Mouse (Mus musculus): Measurements from ENCODE around the gene Tbcd. TPM values are rescaled to one million over a fixed set of nuclear protein-coding genes. Genes with fewer than 3 reads are reported as not detected.

Tbcd gene
- 10 to 100 TPM; 27.9 to 36.7 TPM for total RNA-seq (2021)
- long read RNA-seq, experiment 1, partial matches to known transcripts = 1 of 1 reads
- long read RNA-seq, experiment 1, other reads (novel, unspliced or antisense) = 0 of 1 reads
- long read RNA-seq, experiment 2, full-length matches to known transcripts = 2 of 16 reads
- long read RNA-seq, experiment 2, partial matches to known transcripts = 13 of 16 reads
- long read RNA-seq, experiment 2, other reads (novel, unspliced or antisense) = 1 of 16 reads

DNA sequence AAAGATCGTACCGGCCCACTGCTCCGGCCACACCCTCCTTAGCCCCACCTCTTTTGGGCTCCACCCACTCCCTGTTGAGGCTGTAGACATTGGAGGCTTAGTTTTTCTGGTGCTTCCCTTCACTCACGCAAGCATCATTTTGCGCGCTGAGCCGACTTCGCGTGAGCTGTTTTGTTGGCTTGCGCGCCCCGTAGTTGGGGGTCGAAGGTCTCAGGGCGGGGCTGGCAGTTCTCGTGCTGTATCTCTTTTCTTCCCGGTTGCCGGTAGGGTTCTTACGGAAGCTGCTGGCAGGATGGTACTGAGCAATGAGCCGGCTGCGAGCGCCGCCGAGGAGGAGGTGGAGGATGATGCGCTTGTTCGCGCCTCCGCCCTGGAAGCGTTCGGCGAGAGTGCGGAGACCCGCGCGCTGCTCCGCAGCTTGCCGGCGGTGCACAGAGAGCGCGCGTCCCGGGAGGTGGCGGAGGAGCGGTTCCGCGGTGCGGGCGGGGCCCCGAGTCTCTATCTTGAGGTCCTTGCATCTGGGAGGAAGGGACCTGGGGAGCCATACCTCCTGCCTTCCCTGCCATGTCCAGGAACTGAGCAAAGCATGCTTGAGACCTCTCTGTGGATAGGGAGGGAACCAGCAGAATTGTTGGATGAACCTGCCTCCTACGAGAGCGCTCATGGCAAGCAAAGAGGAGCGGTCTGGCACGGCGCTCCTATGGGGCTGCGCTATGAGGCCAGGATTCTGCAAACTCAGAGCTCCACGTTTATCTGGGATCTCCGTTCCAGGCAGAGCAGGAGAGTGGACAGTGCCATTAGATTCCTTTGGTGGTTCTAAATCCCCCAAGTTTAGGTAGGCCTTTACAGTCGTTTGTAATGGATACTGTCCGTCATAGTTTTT is at the start of gene Tbcd:
Gene Tbcd, plus strand, starts transcription at position 197 of the 883 bp plus-strand sequence.
- peak; percentile 97 to 98 for DNase-seq (ENCODE audit: low spot score in 2 of 2)

DNA sequence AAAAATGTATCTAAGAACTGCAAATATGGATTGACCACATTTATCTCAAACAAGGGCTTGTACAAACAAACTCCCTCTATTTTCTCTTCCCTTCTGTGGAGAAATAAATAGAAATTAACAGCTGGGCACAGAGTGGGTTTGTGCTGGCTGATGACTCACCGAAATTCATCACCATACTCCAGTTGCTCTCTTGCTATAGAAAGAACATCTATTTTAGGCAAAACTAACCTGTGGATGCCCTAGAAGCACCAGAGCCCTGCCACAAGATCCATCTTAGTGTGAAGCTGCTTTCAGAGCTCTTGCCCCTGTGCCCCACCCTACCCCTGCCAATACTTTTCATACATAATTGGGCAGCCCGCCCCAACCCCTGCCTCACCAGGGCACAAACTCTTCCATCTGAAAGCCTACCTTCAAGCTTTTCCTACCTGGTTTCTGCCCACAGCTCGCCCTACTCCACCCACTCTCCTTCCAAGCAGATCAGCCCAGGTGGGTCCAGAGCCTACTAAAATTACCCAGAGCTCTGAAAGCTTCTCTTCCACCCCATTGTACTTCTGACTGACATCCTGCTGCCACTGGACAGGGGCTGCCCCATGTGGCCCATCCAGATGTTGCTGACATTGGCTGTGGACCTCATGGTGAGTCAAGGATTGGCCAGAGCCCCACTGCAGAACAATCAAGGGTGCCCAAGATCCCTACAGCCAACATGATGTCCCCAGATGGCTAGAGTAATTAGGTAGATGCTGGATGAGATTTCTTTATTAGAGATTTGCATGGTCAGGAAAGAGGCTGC is 44.2 kb upstream of the Tbcd start:
- no peak for DNase-seq (ENCODE audit: low spot score in 2 of 2)

DNA sequence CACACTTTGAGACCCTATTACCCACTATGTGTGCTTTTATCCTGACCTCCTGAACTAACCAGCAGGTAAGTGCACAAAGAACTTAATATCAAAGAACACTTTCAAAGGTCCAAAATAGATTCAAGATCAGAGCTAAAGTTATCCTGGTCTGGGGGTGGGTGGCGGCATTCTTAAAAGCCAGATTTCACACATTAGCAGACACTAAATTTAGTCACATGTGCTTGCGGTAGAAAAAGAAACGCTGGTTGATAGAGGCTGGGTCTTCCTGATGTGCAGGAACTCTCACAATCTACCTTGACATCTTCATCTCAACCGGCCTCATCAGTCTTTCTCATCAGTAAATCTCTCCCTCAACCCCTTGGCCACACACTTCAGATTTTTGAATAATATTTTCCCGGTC is 37.0 kb upstream of the Tbcd start:
- DNase-seq (ENCODE audit: low spot score in 2 of 2) = no peak

DNA sequence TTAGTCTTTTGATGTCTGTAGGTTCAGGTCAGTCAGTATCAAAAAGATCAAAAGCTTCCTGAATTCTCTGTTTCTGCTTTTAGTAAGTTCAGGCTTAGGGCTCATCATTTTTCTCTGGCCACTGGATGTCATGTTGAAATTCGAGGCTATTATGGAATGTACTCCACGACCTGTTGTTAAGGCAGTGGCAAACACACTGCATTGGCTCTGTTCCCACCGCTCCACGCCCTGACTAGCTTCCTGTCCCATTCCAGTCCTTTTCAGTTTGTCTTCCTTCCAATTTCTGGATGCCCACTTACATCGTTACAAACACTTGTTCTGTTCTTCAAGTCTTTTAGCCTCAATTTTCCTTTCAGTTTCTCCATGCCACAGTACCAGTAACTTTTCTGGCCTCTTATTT is 36.4 kb upstream of the Tbcd start:
- no peak for DNase-seq (ENCODE audit: low spot score in 2 of 2)

DNA sequence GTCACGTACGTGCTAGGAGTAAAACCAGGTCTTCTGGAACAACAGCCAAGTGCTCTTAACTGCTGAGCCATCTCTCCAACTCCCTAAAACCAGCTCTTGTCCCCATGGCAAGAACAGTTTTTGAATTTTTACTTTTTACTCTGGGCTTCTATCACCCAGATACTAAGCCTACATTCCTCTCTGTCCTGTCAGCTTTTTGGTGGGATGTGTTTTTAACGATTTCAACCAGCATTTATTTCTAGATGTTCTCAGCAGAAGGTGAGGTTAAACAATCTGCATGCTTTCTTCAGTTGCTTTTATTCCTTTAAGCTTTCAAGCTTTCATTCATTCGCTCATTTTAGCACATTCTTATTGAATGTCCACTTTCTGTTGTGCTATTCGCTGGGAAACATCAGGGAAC is 33.8 kb upstream of the Tbcd start:
- no peak for DNase-seq (ENCODE audit: low spot score in 2 of 2)

DNA sequence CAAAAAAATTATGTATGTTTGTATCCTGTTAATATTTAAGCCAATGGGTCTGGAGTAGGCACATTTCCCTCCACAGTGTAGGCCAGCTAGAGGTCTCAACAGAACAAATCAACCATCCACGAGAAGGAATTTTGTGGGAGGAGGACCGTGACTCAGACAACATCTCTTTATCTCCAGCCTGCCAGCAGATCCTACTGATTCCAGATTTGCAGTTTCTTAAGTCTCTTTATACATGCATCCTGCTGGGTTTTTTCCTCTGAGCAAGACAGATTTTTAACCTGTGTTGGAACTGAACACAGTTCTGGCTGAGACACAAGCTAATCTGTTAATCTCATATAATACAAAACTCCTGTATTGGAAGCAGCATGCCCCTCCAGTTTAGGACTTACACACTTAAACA is 32.8 kb upstream of the Tbcd start:
- no peak for DNase-seq (ENCODE audit: low spot score in 2 of 2)

DNA sequence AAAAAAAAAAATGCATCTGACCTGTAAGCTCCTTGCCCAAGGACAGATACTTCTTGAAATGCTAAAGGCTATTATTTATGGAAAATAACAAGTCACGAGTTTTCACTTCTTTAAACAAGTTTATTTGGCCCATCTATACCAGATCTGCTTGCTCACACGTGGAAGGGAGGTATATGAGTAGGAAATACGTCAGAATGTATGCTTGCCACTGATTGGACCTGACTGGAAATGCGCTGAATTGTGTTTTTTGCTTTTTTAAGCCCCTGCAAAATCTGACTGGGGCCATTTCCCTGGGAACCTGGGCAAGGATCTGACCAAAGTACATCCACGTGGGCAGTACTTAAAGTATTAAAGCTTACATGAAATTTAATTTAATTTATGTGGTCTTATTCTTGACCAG is 31.4 kb upstream of the Tbcd start:
- DNase-seq (ENCODE audit: low spot score in 2 of 2) = no peak

DNA sequence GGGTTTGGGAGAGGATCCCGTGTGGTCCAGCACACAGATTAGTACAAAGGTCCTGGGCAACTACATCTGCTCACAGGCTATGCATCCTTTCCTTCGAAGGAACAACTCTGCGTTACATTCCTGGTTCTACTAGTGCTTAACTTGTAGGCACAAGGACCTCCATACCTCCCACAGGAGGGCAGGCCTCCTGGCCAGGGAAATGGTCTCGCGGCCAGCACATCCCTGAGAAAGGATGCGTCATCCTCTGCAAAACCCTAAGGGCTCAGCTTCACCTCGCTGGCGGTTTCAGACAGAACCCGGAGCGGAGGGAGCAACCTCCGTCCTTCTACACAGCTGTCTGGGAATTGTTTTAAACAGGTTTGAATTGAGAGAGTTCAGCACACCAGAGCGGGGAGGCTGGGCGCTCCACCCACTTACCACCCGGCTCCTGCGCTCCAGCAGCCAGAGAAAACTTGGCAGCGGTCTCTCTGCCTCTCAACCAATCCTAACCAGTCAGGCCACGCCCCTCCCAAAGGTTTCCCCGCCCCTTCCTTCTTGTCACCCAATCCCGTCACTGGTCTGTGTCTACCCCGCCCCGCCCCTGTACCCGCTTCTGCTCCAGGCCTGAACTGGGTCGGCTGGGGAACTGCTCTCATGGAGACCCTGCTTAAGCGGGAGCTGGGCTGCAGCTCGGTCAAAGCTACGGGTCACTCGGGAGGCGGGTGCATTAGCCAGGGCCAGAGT is 30.8 kb upstream of the Tbcd start, which contains the start of gene Fn3krp:
Gene Fn3krp, plus strand, starts transcription at position 572 of the 723 bp plus-strand sequence.
- peak; percentile 93 to 96 for DNase-seq (ENCODE audit: low spot score in 2 of 2)

DNA sequence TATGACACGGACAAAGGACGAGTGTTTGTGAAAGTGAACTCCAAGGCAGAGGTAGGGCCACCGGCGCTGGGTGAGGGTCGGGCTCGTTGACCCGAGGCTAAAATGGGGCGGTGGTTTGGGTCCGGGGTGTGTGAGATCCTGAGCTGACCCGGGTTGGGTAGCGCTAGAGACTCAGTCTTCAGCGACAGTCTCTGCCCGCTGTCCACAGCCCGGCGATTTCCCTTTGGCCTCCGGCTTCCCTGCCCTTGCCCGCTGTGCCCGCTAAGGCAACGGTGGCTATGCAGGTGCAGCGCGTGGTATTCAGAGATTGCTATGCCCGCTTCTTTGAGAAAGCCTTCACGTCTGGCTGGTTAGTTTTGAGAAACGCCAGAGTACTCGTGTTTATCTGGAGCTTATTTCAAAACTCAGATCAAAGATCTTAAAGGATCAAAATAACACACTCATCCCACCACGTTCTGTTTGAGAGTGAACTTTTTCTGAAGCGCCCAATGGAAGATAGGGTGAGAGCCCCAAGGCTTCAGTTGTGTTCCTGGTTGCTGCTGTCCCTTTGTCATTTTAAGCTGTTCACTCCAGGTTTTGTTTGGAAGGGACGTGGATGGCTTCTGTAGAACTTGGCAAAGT is 30.1 kb upstream of the Tbcd start:
- DNase-seq (ENCODE audit: low spot score in 2 of 2) = no peak

DNA sequence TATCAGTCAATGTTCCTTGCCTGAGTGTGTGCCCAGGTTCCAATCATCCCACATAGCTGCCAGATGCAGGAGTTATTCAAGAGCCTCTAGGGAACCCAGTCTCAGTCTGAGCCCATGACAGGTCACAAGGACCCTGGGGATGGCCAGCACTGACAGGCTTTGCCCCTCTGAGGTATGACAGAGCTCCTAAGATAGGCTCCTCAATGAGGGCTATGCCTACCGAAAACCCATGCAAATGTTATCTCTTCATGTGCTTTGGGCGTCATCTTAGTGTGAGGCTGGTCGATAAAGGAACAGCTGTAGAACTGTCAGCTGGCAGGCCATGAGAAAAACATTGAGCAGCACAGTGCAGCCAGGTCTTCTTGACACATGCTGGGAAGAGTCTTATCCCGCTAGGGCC is 18.4 kb upstream of the Tbcd start:
- no peak for DNase-seq (ENCODE audit: low spot score in 2 of 2)

DNA sequence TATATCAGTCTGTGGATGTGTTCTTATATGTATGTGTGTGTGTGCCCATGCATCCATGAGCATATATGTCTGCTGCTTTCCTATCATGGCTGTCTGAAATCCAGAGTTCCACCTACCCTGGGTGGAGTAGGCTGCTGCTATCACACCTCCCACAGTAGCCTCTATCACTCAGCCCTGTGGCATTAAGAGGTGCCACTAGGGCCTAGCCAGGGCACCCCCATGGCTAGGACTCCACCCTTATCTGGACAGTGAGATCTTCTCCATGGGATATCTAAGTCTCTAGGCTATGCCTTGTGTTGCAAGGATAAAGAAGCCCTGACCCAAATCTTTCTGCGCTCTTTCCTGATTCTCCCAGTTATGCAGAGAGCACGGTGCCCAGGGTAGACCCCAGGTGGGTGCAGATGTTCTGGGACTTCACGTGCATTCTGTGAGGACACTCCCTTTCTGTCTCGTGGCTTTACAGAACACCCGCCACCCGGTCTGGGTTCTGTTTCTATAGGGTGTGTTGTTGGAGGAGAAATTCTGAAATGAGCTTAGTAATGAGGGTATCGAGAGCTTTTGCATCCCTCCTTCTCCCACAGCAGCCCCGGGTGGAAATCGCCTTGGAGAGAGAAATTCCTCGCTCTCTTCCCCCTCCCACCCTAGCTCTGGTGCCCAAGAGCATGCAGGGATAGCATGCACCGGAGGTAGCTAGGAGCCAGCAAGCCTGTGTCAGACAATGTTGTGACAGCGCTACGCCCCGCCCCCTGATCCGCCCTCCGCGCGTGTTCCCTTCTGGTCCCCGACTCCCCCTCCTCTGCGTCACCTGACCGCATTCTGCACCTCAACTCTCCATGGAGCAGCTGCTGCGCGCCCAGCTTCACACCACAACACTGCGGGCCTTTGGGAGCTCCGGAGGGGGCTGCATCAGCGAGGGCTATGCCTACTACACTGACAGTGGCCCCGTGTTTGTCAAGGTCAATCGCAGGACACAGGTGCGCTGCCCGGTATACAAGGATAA is 17.3 kb upstream of the Tbcd start, which contains the start of gene Fn3k:
Gene Fn3k, plus strand, starts transcription at position 758 of the 1,000 bp plus-strand sequence.
- DNase-seq (ENCODE audit: low spot score in 2 of 2) = peak; percentile 82 to 85

DNA sequence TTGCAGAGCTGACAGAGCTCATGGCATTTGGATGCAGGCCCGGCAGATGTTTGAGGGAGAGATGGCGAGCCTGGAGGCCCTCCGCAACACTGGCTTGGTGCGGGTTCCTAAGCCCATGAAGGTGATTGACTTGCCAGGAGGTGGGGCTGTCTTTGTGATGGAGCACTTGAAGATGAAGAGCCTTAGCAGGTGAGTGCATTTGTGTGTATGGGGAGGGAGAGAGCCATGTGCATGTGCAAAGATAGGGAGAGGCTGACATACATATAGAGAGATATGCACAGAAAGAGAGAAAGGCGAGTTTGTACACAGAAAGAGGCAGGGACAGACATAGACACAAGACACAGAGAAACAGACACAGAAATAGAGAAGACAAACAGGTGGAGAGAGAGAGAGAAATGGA is 14.5 kb upstream of the Tbcd start:
- DNase-seq (ENCODE audit: low spot score in 2 of 2) = no peak

DNA sequence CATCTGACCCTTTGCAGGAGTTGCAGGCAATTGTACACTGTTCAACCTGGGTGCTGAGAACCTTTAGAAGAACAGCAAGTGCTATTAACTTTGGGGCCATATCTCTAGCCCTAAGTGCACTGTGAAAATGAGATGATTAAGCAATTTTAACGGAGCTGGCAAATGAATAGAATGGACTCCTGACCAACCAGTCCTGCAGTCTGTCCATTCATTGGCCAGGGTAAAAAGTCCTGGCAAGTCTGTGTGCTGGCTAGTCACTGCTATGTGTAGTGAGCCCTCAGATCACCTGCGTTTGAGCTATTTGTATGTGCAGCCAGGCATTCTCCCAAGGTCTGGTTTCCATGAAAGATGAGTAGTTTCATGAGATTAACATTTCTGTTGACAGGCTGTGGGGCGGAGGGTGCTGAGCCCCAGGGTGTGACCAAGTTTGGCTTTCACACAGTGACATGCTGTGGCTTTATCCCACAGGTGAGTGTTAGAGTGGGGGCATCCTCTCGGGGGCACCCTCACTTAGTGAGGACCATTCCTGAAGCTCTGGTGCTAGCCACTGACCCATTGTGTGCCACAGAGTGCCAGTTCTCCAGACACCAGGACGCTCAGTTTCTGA is 12.0 kb upstream of the Tbcd start:
- DNase-seq (ENCODE audit: low spot score in 2 of 2) = no peak

DNA sequence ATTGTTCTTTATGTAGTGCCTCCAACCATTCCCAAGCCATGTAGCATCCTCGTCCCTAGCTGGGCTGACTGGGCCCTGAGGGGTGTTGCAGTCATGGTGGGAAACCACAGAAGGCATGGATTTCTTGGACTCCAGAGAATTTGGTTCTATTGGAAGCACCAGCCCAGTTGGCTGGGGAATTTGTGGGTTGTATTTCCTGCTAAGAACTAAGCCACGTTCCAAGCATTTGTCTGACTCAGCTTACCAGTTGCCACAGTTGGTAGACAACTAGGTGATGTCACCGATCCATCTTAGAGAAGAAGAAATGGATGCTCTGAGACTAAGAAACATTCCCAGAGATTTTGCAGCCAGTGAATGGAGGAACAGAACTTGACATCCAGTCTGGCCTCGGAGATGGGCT is 10.1 kb upstream of the Tbcd start:
- DNase-seq (ENCODE audit: low spot score in 2 of 2) = no peak

DNA sequence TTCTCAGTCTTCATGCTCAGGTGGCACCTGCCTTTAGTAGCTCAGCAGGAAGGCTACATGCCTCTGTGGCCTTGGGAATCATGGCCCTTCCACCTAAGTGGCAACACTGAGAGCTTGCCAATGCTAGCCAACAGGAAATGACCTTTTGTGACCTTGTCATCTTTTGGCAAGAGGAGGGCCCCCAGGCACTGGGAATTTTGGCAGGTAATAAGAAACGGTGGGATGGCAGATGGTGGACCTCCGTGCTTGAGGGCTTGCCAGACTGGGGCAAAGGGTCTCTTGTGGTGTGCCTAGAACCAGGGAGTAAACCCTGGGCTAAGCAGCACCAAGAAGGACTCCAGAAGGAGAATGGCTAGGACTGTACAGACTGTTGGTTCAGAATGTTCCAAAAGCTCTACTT is 9.7 kb upstream of the Tbcd start:
- DNase-seq (ENCODE audit: low spot score in 2 of 2) = no peak

DNA sequence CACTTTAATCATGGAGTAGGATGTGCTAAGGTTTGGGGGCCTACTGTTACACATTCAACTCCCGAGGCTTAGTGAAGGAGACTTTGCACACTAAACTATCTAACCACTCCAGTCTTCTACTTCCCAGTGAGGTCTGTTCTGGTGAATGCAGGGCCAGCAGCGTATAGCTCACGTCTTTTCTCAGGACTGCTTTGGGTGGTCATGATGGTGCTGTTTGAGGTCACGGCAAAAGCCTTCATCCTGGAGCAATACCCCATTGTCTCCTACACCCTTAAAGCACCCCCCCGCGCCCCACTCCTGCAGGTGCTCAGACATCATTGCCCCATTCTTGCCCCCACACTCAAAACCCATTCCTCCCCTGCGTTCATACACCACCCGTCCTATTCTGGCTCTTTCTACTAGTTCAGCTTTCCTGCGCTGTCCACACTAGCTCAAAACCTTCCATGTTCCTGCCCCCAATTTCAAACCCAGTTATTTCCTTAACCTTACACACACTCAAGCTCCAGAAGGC is 478 bp upstream of the Tbcd start:
- no peak for DNase-seq (ENCODE audit: low spot score in 2 of 2)

DNA sequence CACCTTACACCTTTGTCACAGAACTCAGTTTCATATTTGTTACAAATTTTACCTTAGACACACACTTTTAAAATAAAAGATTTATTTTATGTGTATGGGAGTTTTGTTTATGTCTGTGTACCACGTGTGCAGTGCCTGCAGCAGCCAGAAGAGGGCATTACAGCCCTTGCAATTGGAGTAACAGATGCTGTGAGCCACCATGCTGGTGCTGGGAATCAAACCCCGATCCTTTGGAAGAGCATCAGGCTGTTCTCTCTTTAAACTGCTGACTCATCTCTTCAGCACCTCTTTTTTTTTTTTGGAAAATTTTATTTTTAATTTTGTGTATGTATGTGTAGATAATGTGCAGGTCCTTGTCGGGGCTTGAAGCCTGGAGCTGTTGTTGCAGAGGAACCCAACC is 6.1 kb downstream of the Tbcd start:
- DNase-seq (ENCODE audit: low spot score in 2 of 2) = no peak

DNA sequence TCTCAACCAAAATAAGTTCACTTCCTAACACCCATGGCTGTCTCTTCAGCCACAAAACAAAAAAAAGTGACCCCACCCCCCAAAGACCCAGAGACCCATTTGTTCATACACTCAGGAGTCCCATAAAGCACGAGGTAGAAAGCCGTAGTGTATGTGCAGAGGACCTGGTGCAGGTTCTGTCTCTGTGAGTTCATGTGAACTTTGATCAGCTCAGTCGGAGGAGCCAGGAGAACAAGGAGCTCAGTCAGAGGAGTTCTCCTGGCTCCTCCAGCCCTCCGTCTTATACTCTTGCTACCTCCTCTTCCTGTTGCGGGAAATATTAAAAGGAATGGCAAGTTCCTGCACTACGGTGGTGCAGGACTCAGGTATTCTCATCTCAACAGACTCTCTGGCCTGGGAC is 15.7 kb downstream of the Tbcd start:
- DNase-seq (ENCODE audit: low spot score in 2 of 2) = no peak

DNA sequence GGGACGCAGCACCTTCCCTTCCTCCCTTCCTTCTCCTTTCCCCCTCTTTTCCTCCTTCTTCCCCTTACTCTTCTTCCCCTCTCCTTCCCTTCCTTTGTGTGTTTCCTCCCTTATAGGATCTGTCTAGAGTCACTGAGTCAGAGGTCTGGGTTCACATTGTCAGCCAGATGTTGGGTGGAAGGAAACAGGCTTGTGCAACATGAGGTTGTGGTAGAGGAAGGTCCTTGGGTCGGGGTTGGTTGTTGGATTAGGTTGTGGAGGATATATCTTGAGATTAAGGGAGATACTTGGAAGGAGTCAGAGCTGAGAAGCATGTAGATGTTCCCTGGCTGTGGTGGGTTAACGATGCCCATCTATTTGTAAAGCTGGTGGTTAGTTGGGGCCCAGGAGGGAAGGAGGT is 23.1 kb downstream of the Tbcd start:
- no peak for DNase-seq (ENCODE audit: low spot score in 2 of 2)
